Mouse (Mus musculus) kidney, postnatal 14 days (tissue): ENCODE results near the gene B2m.
"Not testable (repeated sequence)": the region's sequence is repeated elsewhere in the genome, so short reads cannot be mapped to it uniquely, and the experiment has no call there.

Experiments used
- DNase-seq: peaks from one replicate; pipeline ENCODE4 v3.0.0; 2022; ENCODE audit warnings: mixed read lengths

B2m gene

GRCm38 (mm10) chr2:122147508-122148241 lies at the start of gene B2m:
Gene B2m, plus strand, starts transcription at chr2:122147686.
- peak; percentile 97 for DNase-seq

GRCm38 (mm10) chr2:122097686-122098085 lies 49.8 kb upstream of the B2m start:
- DNase-seq: not testable (repeated sequence)

GRCm38 (mm10) chr2:122102070-122102469 lies 45.4 kb upstream of the B2m start:
- no peak for DNase-seq

- DNase-seq: peak; percentile 43
Observed at GRCm38 (mm10) chr2:122108101-122108500, 39.4 kb upstream of the B2m start.

GRCm38 (mm10) chr2:122109714-122110113 lies 37.8 kb upstream of the B2m start:
- DNase-seq: peak; percentile 8

GRCm38 (mm10) chr2:122116888-122117287 lies 30.6 kb upstream of the B2m start:
- DNase-seq: no peak

GRCm38 (mm10) chr2:122117961-122118958 lies 29.2 kb upstream of the B2m start, which contains the start of gene Spg11:
Gene Spg11, minus strand, starts transcription at chr2:122118386.
- peak; percentile 99 for DNase-seq

- no peak for DNase-seq
Observed at GRCm38 (mm10) chr2:122125680-122126572, 21.6 kb upstream of the B2m start.

- DNase-seq: no peak
Observed at GRCm38 (mm10) chr2:122126765-122127347, 20.6 kb upstream of the B2m start.

- no peak for DNase-seq
Observed at GRCm38 (mm10) chr2:122127635-122128034, 19.9 kb upstream of the B2m start.

GRCm38 (mm10) chr2:122132078-122132477 lies 15.4 kb upstream of the B2m start:
- no peak for DNase-seq

- no peak for DNase-seq
Observed at GRCm38 (mm10) chr2:122132618-122133017, 14.9 kb upstream of the B2m start.

- DNase-seq: no peak
Observed at GRCm38 (mm10) chr2:122137839-122138465, 9.5 kb upstream of the B2m start.

- no peak for DNase-seq
Observed at GRCm38 (mm10) chr2:122140815-122141214, 6.7 kb upstream of the B2m start.

- DNase-seq: no peak
Observed at GRCm38 (mm10) chr2:122141332-122141967, 6.0 kb upstream of the B2m start.

- DNase-seq: no peak
Observed at GRCm38 (mm10) chr2:122143111-122143510, 4.4 kb upstream of the B2m start.

GRCm38 (mm10) chr2:122145756-122146155 lies 1.7 kb upstream of the B2m start:
- no peak for DNase-seq

GRCm38 (mm10) chr2:122146687-122147086 lies 799 bp upstream of the B2m start:
- peak; percentile 22 for DNase-seq

GRCm38 (mm10) chr2:122148242-122148917 lies 894 bp downstream of the B2m start:
- peak; percentile 90 for DNase-seq

GRCm38 (mm10) chr2:122149316-122149715 lies 1.8 kb downstream of the B2m start:
- DNase-seq: no peak

- no peak for DNase-seq
Observed at GRCm38 (mm10) chr2:122149716-122150115, 2.2 kb downstream of the B2m start.
